Mouse (Mus musculus): ENCODE measurements at regions not wholly inside any gene's neighbourhood (a gene's known extent, or its start where the extent isn't known, plus 50 kb on each side); places are given as distances from the start of the nearest gene placed in this dataset.

DNA sequence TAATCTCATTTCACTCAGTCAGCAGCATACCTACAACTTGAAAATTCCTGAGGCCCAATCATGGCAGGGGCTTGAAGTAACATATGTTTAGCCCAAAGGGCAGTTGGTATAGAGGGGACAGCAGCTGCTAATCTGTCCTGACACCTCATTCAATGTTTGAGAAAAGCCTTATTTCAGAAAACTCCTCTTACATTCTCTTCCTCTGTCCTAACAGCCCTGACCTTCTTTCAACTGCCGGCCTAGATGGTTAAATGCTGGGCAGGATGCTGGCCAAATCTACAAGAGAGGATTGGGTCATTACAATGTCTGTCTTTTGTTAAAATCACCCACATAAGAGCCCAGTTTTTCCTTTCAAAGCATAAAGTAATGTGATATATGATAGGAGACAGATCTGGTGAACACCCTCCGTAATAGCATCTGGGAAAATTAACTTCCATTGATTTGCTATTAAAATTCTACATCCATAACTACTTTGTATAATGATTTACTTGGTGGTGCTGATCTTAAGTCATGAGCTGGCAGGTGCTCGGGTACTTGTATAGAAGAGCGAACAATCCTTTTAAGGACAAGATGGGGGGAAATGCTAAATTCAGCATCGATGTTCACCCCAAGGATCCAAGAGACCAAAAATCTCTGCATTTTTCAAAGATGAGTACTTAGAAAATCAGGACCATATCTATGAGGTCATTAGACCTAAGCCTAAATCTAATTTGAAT lies 64.8 kb upstream of the Gm6657 start:
- no peak for DNase-seq (ENCODE audit: low read depth)
- TF ChIP-seq POLR2A (IDR thresholded peaks at IDR 0.05; ENCODE audit: borderline replicate concordance, extremely low read depth, insufficient read depth, insufficient read length, poor library complexity, severe bottlenecking) (no peak), CTCF (IDR thresholded peaks at IDR 0.05; ENCODE audit: borderline replicate concordance, extremely low read depth, insufficient read depth, insufficient read length) (no peak)

DNA sequence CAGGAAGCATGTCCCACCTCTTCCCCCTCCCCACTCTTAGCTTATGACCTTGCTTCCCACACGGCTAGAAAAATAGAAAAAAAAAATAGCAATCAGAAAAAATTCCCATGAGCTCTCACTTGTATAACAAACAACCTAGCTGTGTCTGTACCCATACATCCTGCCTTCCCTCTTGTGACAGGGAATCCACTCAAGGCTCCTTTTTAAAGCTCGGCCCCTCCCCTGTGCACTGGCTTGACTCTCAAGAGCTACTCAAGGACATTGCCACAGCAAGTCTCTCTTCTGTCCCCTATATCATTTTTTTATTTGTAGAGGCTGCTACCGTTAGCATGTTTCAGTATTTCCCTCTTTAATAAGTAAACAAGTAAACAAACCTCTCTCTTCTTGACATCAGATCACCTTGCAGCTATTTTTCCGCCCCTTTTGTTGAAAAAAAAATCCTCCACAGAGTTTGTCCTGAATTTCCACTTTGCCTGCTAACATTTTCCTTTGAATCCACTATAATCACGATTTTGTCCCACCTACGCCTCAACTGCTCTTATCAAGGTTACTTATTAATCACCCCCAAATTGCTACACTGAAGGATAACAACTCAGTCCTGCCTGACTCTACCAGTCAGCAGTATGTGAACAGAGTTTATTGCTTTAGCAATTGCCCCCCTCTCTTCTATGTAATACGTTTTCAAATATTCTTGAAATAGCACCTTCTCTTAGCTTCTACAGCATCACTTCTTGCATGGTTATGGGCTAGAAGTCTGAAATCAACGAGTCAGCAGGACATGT lies 61.8 kb upstream of the Gm6657 start:
- TF ChIP-seq POLR2A (IDR thresholded peaks at IDR 0.05; ENCODE audit: borderline replicate concordance, extremely low read depth, insufficient read depth, insufficient read length, poor library complexity, severe bottlenecking) (no peak), CTCF (IDR thresholded peaks at IDR 0.05; ENCODE audit: borderline replicate concordance, extremely low read depth, insufficient read depth, insufficient read length) (no peak)
- DNase-seq (ENCODE audit: low read depth), result no peak

DNA sequence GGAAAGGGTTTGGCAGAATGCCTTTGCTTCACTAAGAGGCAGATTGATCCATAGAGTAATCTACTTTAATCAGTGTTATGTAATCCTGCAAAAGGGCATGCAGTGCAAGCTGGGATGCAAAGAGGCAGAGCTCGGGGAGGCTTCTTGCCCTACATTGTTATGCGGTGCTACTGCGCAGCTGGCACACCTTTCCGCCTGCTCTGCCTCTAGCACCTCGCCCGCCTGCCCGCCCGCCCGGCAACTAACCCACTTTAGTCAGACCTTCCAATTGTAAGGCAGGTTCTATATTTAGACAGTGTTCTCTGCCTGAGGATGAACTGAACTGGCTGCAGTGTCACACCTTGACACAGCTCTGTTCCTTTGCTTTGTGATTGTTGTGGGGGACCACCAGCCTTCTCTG lies 60.7 kb upstream of the Gm6657 start:
- DNase-seq (ENCODE audit: low read depth), result peak; percentile 57
- TF ChIP-seq POLR2A (IDR thresholded peaks at IDR 0.05; ENCODE audit: borderline replicate concordance, extremely low read depth, insufficient read depth, insufficient read length, poor library complexity, severe bottlenecking) (no peak), CTCF (IDR thresholded peaks at IDR 0.05; ENCODE audit: borderline replicate concordance, extremely low read depth, insufficient read depth, insufficient read length) (no peak)

GRCm38 (mm10) chr12:78133984-78134383 lies 60.1 kb upstream of the Gm6657 start:
- no peak for DNase-seq (ENCODE audit: low read depth)
- TF ChIP-seq CTCF (IDR thresholded peaks at IDR 0.05; ENCODE audit: borderline replicate concordance, extremely low read depth, insufficient read depth, insufficient read length), result no peak
- no peak for TF ChIP-seq POLR2A (IDR thresholded peaks at IDR 0.05; ENCODE audit: borderline replicate concordance, extremely low read depth, insufficient read depth, insufficient read length, poor library complexity, severe bottlenecking)

DNA sequence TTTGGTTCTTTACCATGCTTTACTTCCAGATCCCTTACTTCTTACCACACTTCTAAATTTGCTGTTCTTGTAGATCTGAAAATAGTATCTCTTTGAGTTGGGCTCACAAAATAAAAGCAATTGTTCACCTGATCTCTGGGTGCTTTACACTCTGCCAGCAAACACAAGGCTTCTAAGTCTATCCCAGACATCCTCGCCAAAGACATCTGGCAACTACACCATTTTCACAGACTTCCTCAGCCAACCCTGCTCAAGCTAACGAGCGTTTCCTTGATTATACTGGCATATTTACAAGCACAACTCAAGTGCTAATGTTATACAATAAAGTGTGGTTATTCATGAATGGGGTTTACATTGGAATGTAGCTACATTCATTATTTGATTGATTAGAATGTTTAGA lies 56.8 kb upstream of the Gm6657 start:
- TF ChIP-seq POLR2A (IDR thresholded peaks at IDR 0.05; ENCODE audit: borderline replicate concordance, extremely low read depth, insufficient read depth, insufficient read length, poor library complexity, severe bottlenecking) (no peak), CTCF (IDR thresholded peaks at IDR 0.05; ENCODE audit: borderline replicate concordance, extremely low read depth, insufficient read depth, insufficient read length) (no peak)
- DNase-seq (ENCODE audit: low read depth), result peak; percentile 85

DNA sequence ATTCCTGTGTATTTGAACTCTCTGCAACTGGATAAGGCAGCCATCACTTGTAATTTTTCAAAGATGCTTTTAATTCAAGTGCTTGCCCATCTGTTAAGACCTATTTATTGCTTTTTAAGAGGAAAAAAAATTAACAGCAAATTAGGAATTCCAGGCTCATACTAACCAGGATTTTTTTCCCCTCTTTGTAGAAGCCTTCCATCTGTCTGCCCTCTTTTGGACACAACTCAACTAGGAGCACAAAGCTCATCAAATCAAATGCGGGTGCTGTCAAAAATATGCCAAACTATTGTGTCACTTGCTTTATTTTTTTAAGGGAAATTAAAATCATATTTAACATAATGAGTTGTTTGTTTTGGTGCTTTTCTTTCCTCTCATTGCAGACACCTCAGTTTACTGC lies 55.6 kb upstream of the Gm6657 start:
- DNase-seq (ENCODE audit: low read depth), result peak; percentile 53
- TF ChIP-seq POLR2A (IDR thresholded peaks at IDR 0.05; ENCODE audit: borderline replicate concordance, extremely low read depth, insufficient read depth, insufficient read length, poor library complexity, severe bottlenecking) (no peak), CTCF (IDR thresholded peaks at IDR 0.05; ENCODE audit: borderline replicate concordance, extremely low read depth, insufficient read depth, insufficient read length) (no peak)
